Mouse (Mus musculus) liver, embryonic 14.5 days (tissue): ENCODE results near the gene Edem1. TPM values are rescaled to one million over a fixed set of nuclear protein-coding genes. Genes with fewer than 3 reads are reported as not detected.

Experiments used
- ATAC-seq: fragments of 200-750 bp; cut with Nextera tagmentation; 2 replicates; pipeline ENCODE4 v1.8.0; 2017; ENCODE audit warnings: moderate number of reproducible peaks, mild to moderate bottlenecking, moderate library complexity; ENCODE audit not compliant: insufficient read depth
- DNase-seq, 3 experiments: peaks; one replicate each; pipeline ENCODE4 v3.0.0-alpha.2; 2012 to 2013; ENCODE audit warnings: low read depth in 3 of 3, low spot score in 3 of 3
- H3K27ac ChIP-seq: fragments of 300-500 bp; sonication (generic); 2 replicates; pipeline ENCODE4 v1.5.1; 2014; ENCODE audit warnings: moderate library complexity, mild to moderate bottlenecking, control low read depth, inconsistent platforms
- H3K27me3 ChIP-seq: fragments of 300-500 bp; sonication (generic); 2 replicates; pipeline ENCODE4 v1.6.1; 2014; ENCODE audit warnings: mild to moderate bottlenecking, low read length, moderate library complexity; ENCODE audit not compliant: control insufficient read depth, insufficient read depth
- H3K36me3 ChIP-seq: fragments of 300-500 bp; sonication (generic); replicated peaks from 2 replicates; pipeline ENCODE4 v1.6.1; 2014; ENCODE audit warnings: low read depth; ENCODE audit not compliant: control insufficient read depth, insufficient read depth
- H3K4me1 ChIP-seq, 2 experiments: fragments of 200-500 bp in 1 of 2; fragments of 300-500 bp in 1 of 2; sonication (generic) in 1 of 2; replicated peaks; 2 replicates each; pipeline ENCODE4 v1.6.1; 2012 to 2014; ENCODE audit warnings: antibody characterized with exemption in 1 of 2, inconsistent platforms in 1 of 2, low read length in 1 of 2; ENCODE audit not compliant: control insufficient read depth in 2 of 2, insufficient read depth in 2 of 2
- H3K4me2 ChIP-seq: fragments of 300-500 bp; sonication (generic); 2 replicates; pipeline ENCODE4 v1.6.1; 2014; ENCODE audit warnings: low read depth, mild to moderate bottlenecking, control low read depth, moderate library complexity
- H3K4me3 ChIP-seq, 2 experiments: fragments of 200-500 bp in 1 of 2; fragments of 300-500 bp in 1 of 2; sonication (generic) in 1 of 2; 2 replicates each; pipeline ENCODE4 v1.5.1; 2012 to 2014; ENCODE audit warnings: low read depth in 2 of 2, low read length in 2 of 2, mild to moderate bottlenecking in 2 of 2, control low read depth in 1 of 2, inconsistent platforms in 1 of 2, moderate library complexity in 1 of 2; ENCODE audit not compliant: insufficient read depth in 1 of 2
- H3K9ac ChIP-seq: fragments of 300-500 bp; sonication (generic); replicated peaks from 2 replicates; pipeline ENCODE4 v1.6.1; 2014; ENCODE audit warnings: mild to moderate bottlenecking, control low read depth, moderate library complexity
- H3K9me3 ChIP-seq: fragments of 300-500 bp; sonication (generic); 2 replicates; pipeline ENCODE4 v1.6.1; 2016; ENCODE audit warnings: low read length, mixed read lengths; ENCODE audit not compliant: control insufficient read depth
- CTCF ChIP-seq: IDR thresholded peaks from 2 replicates; pipeline ENCODE4 v1.5.1; 2016; ENCODE audit warnings: antibody characterized with exemption, low read depth, control low read depth
- EP300 ChIP-seq: IDR thresholded peaks from 2 replicates; pipeline ENCODE4 v1.6.1; 2016; ENCODE audit warnings: antibody characterized with exemption, low read depth
- WGBS: fragments of 180-500 bp; shearing (Covaris S2); extraction: QIAGEN DNeasy Blood & Tissue Kit; methylation state at CpG from one replicate; pipeline ENCODE4 v1.1.7; 2014; ENCODE audit not compliant: insufficient replicate concordance; 5-methylcytosine and 5-hydroxymethylcytosine counted together
- polyA plus RNA-seq, 2 experiments: library from polyadenylated mRNA; depleted of rRNA in 1 of 2; stranded (reverse) in 1 of 2; unstranded in 1 of 2; fragments of >200 nt; fragmentation: Nextera tagmentation in 1 of 2; extraction: Ambion mirVana in 1 of 2; gene quantifications; 2 replicates each; pipeline versions ENCODE4 v1.2.1 to v1.2.3; 2012 to 2014

The Edem1 gene
- polyA plus RNA-seq, 2 experiments, result 9.6 to 22.4 TPM

GRCm38 (mm10) chr6:108796706-108797105, 31.7 kb upstream of the Edem1 start:
- WGBS, result 67% methylated on average over 2 of the region's 2 CpGs
- no peaks in the 10 kb centered on the region for H3K27me3 ChIP-seq
- no peak overlapping the region for H3K4me3 ChIP-seq
- no peaks in the 10 kb centered on the region for H3K36me3 ChIP-seq
- H3K4me1 ChIP-seq, result peaks cover 0 to 13% of the 10 kb centered on the region in 2 experiments; a peak in 3 of 4 replicates
- H3K4me2 ChIP-seq, result no peak overlapping the region
- no peak for ATAC-seq
- H3K27ac ChIP-seq, result no peak overlapping the region
- no peak for DNase-seq
- no peak overlapping the region for H3K9ac ChIP-seq
- no peak for TF ChIP-seq CTCF
- TF ChIP-seq EP300, result no peak
- H3K9me3 ChIP-seq, result no peaks in the 10 kb centered on the region

DNA sequence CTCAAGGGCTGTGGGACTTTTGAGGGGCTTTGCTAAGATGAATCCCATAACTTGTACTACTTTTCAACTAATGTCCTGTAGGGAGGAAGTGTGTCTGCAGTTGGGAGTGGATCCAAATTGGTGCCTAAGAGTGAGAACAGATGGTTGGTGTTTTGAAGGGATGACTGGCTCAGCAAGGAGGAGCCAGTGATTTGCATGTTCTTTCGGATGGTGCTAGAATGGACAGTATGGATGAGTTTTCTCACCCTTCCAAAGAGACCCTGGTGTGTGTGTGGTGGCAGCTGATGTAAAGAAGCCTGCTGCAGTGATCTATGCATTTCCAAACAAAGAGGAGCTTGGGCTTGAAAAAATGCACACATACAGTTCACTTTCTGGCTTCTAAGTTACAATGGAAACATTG, 23.2 kb upstream of the Edem1 start:
- no peaks in the 10 kb centered on the region for H3K36me3 ChIP-seq
- 66% methylated on average over 1 of the region's 1 CpGs for WGBS
- no peak overlapping the region for H3K4me2 ChIP-seq
- no peaks in the 10 kb centered on the region for H3K27me3 ChIP-seq
- H3K4me1 ChIP-seq, result peaks cover 0 to 5% of the 10 kb centered on the region in 2 experiments; a peak in 1 of 4 replicates
- H3K27ac ChIP-seq, result no peak overlapping the region
- ATAC-seq (no peak), DNase-seq (no peak)
- no peak for TF ChIP-seq CTCF
- H3K9ac ChIP-seq, result no peak overlapping the region
- H3K4me3 ChIP-seq, result no peak overlapping the region
- no peaks in the 10 kb centered on the region for H3K9me3 ChIP-seq

GRCm38 (mm10) chr6:108805871-108806270, 22.6 kb upstream of the Edem1 start:
- TF ChIP-seq CTCF (no peak), EP300 (no peak)
- Histone ChIP-seq H3K4me1 (peaks cover 0 to 5% of the 10 kb centered on the region in 2 experiments; a peak in 1 of 4 replicates), H3K36me3 (no peaks in the 10 kb centered on the region), H3K4me2 (no peak overlapping the region), H3K4me3 (no peak overlapping the region), H3K9ac (no peak overlapping the region), H3K27ac (no peak overlapping the region), H3K27me3 (no peaks in the 10 kb centered on the region), H3K9me3 (no peaks in the 10 kb centered on the region)
- WGBS, result 65% methylated on average over 7 of the region's 7 CpGs
- no peak for DNase-seq
- ATAC-seq, result no peak

- no peak for TF ChIP-seq EP300
- peak; percentile 21; the same call in 1 of the 2 replicates for TF ChIP-seq CTCF
- 56% methylated on average over 3 of the region's 3 CpGs for WGBS
- Histone ChIP-seq H3K4me2 (no peak overlapping the region), H3K9me3 (no peaks in the 10 kb centered on the region), H3K9ac (no peak overlapping the region), H3K36me3 (no peaks in the 10 kb centered on the region), H3K4me3 (no peak overlapping the region), H3K4me1 (peaks cover 0 to 5% of the 10 kb centered on the region in 2 experiments; a peak in 1 of 4 replicates), H3K27ac (no peak overlapping the region), H3K27me3 (no peaks in the 10 kb centered on the region)
- no peak for ATAC-seq
- DNase-seq, result no peak
These were observed 21.0 kb upstream of the Edem1 start for GRCm38 (mm10) chr6:108807446-108807845.

GRCm38 (mm10) chr6:108808786-108809185, 19.7 kb upstream of the Edem1 start:
- no peak for ATAC-seq

More at GRCm38 (mm10) chr6:108808786-108809185, 19.7 kb upstream of the Edem1 start:
- H3K27me3 ChIP-seq, result no peaks in the 10 kb centered on the region
- peaks cover 0 to 5% of the 10 kb centered on the region in 2 experiments; a peak in 1 of 4 replicates for H3K4me1 ChIP-seq
- H3K36me3 ChIP-seq, result no peaks in the 10 kb centered on the region
- H3K27ac ChIP-seq, result no peak overlapping the region
- no peak overlapping the region for H3K4me2 ChIP-seq
- no peaks in the 10 kb centered on the region for H3K9me3 ChIP-seq
- no peak overlapping the region for H3K9ac ChIP-seq
- WGBS, result 45% methylated on average over 1 of the region's 1 CpGs
- no peak overlapping the region for H3K4me3 ChIP-seq
- TF ChIP-seq EP300 (no peak), CTCF (peak; percentile 26; the same call in 1 of the 2 replicates)
- DNase-seq, result no peak
